Mouse (Mus musculus) granulocyte monocyte progenitor cell, adult 5-6 weeks (primary cell): ENCODE data around the gene Gm20517. TPM values are rescaled to one million over a fixed set of nuclear protein-coding genes. Genes with fewer than 3 reads are reported as not detected.
A peak's percentile ranks its signal among the peaks of the same experiment; 100 is the strongest.
"Not testable (repeated sequence)": the region's sequence is repeated elsewhere in the genome, so short reads cannot be mapped to it uniquely, and the experiment has no call there.

Experiments
- ATAC-seq: replicated peaks from 2 replicates; pipeline ENCODE4 v1.8.0; 2016; ENCODE audit warnings: mild to moderate bottlenecking, moderate TSS enrichment, inconsistent platforms; ENCODE audit not compliant: poor library complexity, severe bottlenecking
- total RNA-seq, 2 experiments: library from RNA; stranded (forward) in 1 of 2; stranded (reverse) in 1 of 2; fragments of 200-712, 200-1000 nt in 1 of 2; fragments of >200 nt in 1 of 2; fragmentation: Nextera tagmentation in 1 of 2; gene quantifications; 2 replicates each; pipeline ENCODE4 v1.2.3; 2014 to 2017

Gene Gm20517
- total RNA-seq, 2 experiments from 2014 or later = 2.2 to 3.1 TPM

GRCm38 (mm10) chr17:47596162-47596838 is 15.1 kb upstream of the Gm20517 start:
- ATAC-seq = peak; percentile 10

GRCm38 (mm10) chr17:47596839-47597164 is 14.6 kb upstream of the Gm20517 start:
- no peak for ATAC-seq

- ATAC-seq = no peak
These were observed 14.1 kb upstream of the Gm20517 start for GRCm38 (mm10) chr17:47597261-47597660.

- ATAC-seq = 0 out of 2 replicates have a peak, but pooled peaks have one; percentile 1
These were observed 13.4 kb upstream of the Gm20517 start for GRCm38 (mm10) chr17:47597838-47598579.

- not testable (repeated sequence) for ATAC-seq
These were observed 12.6 kb upstream of the Gm20517 start for GRCm38 (mm10) chr17:47598580-47599304.

- peak; percentile 21; the same call in 1 of the 2 replicates for ATAC-seq
These were observed 11.7 kb upstream of the Gm20517 start for GRCm38 (mm10) chr17:47599511-47600297.

- ATAC-seq = no peak
These were observed 10.6 kb upstream of the Gm20517 start for GRCm38 (mm10) chr17:47600601-47601388.

GRCm38 (mm10) chr17:47601389-47601755 is 10.0 kb upstream of the Gm20517 start:
- no peak for ATAC-seq

GRCm38 (mm10) chr17:47602289-47602688 is 9.1 kb upstream of the Gm20517 start:
- ATAC-seq = no peak

- ATAC-seq = no peak
These were observed 5.2 kb upstream of the Gm20517 start for GRCm38 (mm10) chr17:47606220-47606619.

- ATAC-seq = 0 out of 2 replicates have a peak, but pooled peaks have one; percentile 13
These were observed 2.2 kb upstream of the Gm20517 start for GRCm38 (mm10) chr17:47609182-47609581.

GRCm38 (mm10) chr17:47611661-47611982 is 233 bp downstream of the Gm20517 start:
- no peak for ATAC-seq

GRCm38 (mm10) chr17:47614018-47614417 is 2.6 kb downstream of the Gm20517 start:
- 0 out of 2 replicates have a peak, but pooled peaks have one; percentile 19 for ATAC-seq

GRCm38 (mm10) chr17:47616119-47616518 is 4.7 kb downstream of the Gm20517 start:
- ATAC-seq = no peak

- no peak for ATAC-seq
These were observed 5.3 kb downstream of the Gm20517 start for GRCm38 (mm10) chr17:47616652-47617051.

GRCm38 (mm10) chr17:47617605-47618307 is 6.4 kb downstream of the Gm20517 start:
- no peak for ATAC-seq

GRCm38 (mm10) chr17:47618556-47619311 is 7.3 kb downstream of the Gm20517 start:
- ATAC-seq = no peak

GRCm38 (mm10) chr17:47622912-47623554 is 11.6 kb downstream of the Gm20517 start:
- no peak for ATAC-seq
